Mouse (Mus musculus) layer of hippocampus, adult 2 months (tissue): Measurements from ENCODE around the gene Slc43a1. TPM values are rescaled to one million over a fixed set of nuclear protein-coding genes. Genes with fewer than 3 reads are reported as not detected.

Source experiments
- DNase-seq, 2 experiments: peaks; one replicate each; pipeline ENCODE4 v3.0.0; 2022; ENCODE audit warnings: low spot score in 2 of 2
- H3K27ac ChIP-seq: fragments of 200-600 bp; 2 replicates; pipeline ENCODE4 v1.8.1; 2022
- H3K4me3 ChIP-seq: fragments of 200-600 bp; 2 replicates; pipeline ENCODE4 v1.8.1; 2022; ENCODE audit warnings: mild to moderate bottlenecking
- CTCF ChIP-seq: fragments of 200-600 bp; conservative IDR thresholded peaks from 2 replicates; pipeline ENCODE4 v1.8.1; 2022; ENCODE audit warnings: antibody characterized with exemption, mild to moderate bottlenecking, moderate library complexity
- total RNA-seq, 2 experiments: library from RNA; stranded (reverse); gene quantifications; 2 replicates each; pipeline ENCODE4 v1.2.3; 2021

The Slc43a1 gene
- total RNA-seq, 2 experiments from 2014 or later: 0.27 to 0.79 TPM

DNA sequence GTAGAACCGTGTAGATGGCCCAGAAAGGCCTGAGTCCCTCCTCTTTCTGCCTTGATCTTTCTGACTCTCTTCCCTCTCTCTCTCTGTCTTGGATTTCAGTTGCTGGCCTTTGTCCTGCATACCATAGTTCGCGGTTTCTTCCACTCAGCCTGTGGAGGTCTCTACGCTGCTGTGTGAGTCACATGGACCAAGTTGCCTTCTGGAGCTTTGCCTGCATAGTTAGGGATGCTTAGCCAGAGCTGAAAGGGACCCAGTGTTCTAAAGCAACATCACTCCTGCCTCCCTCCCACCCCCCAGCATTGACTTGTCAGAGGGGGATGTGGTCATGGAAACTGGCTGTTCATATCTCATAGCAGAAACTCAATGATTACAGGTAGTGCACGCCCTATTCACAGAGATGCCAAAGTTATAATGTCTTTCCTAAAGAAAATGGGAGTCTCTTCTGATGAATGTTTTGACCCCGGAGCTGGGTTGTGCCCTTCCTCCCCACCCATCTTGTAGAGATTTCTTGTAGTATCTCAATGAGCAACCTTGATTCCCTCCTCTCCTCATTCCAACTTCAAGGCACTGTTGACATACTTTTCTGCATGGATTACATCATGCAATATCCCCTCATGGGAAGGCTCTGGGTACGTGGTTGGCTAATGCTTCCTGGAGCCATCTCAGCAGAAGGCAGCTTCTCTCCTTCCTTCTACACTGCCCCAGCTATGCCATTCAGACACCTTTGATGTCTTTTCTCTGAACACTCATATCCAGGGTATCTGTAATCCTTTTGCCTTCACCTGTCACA is 21.5 kb downstream of the Slc43a1 start:
- TF ChIP-seq CTCF: no peak
- DNase-seq: no peak
- Histone ChIP-seq H3K27ac (no peak overlapping the region), H3K4me3 (no peak overlapping the region)

DNA sequence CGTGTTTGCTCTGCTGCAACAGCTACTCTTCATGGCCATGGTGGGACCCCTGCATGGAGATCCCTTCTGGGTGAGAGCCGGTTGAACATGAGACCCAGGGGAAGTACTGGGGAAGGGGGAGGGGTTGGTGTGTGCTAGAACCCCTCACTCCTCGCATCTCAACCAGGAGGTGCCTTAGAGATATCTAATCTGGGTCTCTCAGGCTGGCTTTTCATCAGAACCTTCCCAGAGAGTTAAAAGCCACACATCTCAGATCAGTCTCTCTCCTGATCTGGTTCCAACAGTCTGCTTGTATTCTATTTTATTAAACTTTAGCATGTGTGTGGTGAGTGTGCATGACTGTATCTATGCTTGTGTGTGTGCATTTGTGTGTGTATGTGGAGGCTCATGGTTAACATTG is 22.8 kb downstream of the Slc43a1 start:
- TF ChIP-seq CTCF: no peak
- Histone ChIP-seq H3K4me3 (no peak overlapping the region), H3K27ac (no peak overlapping the region)
- no peak for DNase-seq

DNA sequence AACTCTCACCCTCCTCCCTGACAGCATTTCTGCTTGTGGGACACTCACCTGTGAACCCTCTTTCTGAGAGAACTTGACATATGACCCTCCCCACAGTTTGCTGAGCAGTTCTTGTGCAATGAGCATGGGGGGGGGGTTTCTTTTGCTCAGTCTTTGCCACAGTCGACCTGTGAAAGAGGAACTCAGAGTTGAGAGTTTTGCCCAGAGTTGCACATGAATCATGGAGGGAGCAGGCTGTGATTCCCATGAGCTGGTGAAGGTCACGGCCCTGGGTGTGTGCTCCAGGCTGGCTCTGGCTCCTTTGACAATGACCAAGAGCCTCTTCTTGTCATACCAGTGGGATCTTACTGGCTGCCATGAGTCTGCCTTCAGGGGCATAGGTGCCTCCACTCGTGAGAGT is 23.6 kb downstream of the Slc43a1 start:
- no peak for DNase-seq
- no peak for TF ChIP-seq CTCF
- no peak overlapping the region for H3K4me3 ChIP-seq
- no peak overlapping the region for H3K27ac ChIP-seq

DNA sequence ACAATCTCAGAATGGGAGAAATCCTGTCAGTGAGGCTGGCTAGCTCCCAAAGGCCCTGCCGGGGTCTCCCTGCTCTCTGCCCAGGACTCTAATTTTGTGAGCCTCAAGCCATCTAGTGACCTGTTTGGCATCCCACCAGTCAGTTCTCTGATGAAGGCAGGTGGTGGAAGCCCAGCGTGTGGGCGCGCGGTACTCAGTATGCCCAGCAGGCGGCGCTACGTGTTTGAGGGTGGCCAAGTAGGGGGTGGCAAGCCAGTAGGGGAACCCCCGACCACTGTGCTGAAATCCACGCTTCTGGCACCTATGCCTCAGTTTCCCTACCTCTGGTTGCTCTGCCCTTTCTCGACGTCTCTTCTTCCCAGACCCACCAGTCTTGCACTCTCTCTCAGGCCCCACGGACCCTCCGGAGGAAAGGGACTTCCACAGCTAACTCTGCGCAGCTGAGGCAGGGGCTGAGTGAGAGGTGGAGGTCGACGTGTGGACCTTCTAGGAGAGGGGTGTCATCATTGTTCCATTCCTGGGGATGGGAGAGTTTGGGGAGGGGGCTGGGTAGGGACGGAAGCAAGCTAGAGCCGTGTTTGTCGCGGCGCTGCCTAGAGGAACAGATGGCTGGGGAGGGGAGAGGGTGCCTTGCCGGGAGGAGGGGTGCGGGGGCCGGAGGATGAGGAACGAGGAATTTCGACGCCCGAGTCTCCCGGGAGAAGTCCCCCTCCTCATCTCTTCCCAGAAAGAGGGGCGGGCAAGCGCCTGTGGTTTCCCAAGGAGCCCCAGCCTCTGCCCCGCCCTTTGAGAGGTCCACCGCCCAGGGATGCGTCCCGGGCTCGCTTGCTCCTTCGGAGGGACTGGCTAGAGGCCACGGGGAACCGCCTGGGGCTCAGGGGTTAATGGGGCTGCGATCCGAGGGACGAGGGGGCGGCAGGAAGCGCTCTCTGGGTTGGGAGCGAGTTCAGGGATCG is 27.2 kb downstream of the Slc43a1 start:
- Histone ChIP-seq H3K27ac (peak overlapping the region; percentile 97), H3K4me3 (peak overlapping the region; percentile 57)
- TF ChIP-seq CTCF: peak; percentile 89
- peak; percentile 75 to 84 for DNase-seq

DNA sequence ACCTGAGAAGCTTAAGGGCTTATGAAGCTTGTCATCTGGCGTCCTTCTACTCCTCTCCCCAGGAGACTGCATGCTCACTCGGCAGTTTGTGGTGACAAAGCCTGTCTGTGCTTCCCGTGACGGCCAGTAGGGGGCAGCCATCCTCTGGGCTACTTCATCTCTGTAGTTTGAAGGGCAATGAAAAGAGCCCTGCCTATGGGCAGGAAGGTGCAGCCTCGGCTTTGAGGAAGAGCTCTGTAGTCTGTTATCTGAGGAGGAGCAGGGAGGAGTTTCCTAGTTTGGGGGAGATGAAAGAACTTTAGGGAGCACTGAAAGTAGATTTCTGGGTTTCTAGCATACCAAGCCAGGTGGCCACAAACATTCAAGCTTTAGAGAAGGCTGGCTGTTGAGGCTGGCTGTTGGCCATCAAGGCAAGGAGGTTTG is 29.9 kb downstream of the Slc43a1 start:
- peak overlapping the region; percentile 78 for H3K27ac ChIP-seq
- DNase-seq: peak; percentile 76 to 80
- TF ChIP-seq CTCF: peak; percentile 91
- H3K4me3 ChIP-seq: no peak overlapping the region

DNA sequence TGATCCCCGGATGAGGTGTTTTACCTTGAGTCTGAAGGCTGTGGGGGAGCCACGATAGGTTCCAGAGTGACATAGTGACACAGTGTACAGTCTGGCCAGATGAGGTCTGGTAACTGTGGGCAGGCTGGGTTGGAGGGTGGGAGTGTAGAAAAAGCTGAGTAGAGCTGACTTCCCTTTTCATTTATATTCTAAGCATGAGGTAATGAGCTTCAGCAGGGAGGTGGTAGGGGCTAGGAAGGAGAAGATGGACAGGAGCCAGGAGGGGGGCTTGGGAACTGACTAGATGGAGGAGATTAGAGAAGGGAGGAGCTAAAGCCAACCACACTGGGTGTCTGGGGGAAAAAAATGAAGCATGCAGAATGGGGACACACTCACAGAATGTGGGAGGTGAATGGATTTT is 30.3 kb downstream of the Slc43a1 start:
- DNase-seq: no peak
- TF ChIP-seq CTCF: no peak
- H3K4me3 ChIP-seq: no peak overlapping the region
- H3K27ac ChIP-seq: peak overlapping the region; percentile 78

DNA sequence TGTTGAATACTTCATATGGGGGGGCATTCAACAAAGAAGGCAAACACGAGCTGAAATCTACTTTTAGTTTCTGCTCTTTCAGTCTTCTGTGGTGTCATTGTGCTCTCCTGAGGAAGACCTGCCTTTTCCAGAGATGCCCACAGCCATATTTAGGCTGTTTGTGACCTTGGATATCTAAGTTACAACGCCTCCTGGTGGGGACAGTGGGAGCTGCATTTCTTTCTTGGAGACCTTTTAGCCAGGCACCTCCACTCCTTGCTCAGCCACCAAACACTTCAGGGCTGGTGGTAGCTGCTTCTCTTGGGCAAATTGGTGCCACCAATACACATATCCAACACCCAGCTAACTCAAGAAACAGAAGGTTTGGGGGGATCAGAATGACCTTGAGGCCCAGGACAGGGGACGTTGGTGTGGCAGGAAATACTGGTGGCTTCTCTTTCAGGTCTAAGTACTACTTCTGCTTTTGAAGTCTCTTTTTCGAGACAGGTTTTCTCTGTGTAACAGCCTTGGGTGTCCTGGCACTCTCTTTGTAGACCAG is 32.0 kb downstream of the Slc43a1 start:
- TF ChIP-seq CTCF: peak; percentile 58
- Histone ChIP-seq H3K27ac (peak overlapping the region; percentile 78), H3K4me3 (no peak overlapping the region)
- DNase-seq: no peak

DNA sequence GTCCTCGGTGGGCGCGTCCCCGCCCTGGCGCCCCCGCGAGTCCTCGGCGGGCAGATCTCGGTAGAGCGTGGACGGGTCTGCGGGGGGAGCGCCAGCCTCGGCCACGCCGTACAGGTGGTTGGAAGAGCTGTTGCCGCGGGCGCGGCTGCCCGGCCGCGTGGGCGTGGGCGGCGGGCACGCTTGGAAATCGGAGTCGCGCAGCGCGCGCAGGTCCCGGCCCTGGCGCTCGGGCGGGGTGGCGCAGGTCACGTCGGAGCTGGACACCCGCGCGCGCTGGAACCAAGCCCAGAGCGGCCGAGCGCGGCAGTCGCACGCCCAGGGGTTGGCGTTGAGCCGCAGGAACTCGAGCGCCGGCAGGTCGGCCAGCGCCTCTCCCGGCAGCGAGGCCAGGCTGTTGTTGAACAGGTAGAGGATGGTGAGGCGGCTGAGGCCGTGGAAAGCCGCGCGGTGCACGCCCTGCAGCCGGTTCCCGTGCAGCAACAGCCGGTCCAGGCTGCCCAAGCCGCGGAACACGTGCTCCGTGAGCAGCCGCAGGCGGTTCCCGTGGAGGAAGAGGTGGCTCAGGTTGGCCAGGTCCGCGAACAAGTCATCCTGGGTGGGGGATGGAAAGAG is 33.6 kb downstream of the Slc43a1 start:
- peak overlapping the region; percentile 78 for H3K27ac ChIP-seq
- no peak for TF ChIP-seq CTCF
- no peak for DNase-seq

DNA sequence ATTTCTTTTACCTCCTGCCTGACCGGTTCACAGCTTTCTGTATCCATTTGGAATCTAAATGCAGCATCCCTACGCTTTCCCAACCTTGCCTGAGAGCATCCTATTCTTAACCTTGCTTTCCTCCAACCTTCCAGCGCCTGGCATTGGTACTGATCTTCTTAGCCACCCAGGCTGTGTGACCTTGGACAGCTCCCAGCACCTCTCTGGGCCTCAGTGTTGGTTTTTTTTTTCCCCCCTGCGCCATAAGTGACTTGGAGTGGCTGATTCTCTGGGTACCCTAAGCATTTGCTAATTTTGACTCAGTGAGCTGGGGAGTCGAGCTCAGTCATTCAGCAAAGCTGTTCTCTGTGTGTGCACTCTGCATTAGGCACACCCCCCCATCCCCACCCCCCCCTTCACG is 37.2 kb downstream of the Slc43a1 start:
- H3K4me3 ChIP-seq: no peak overlapping the region
- peak overlapping the region; percentile 57 for H3K27ac ChIP-seq
- no peak for TF ChIP-seq CTCF
- DNase-seq: no peak

More for the DNA sequence above, 33.6 kb downstream of the Slc43a1 start:
- peak overlapping the region; percentile 22 for H3K4me3 ChIP-seq

DNA sequence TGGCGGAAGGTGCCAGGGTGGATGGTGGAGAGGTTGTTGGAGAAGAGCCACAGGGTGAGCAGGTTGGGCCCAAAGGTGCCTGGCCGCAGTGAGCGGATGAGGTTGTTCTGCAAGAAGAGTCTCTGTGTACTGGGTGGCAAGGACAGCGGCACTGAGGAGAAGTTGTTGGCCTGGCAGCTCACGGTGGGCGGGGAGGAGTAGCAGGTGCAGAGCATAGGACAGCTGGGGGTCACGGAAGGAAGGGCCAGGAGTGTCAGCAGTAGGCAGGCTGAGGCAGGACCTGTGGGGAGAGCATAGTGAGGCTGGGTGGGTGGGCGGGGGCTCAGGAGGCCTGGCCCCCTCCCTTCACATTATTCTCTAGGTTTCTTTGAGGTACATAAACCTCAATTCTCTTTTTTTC is 41.9 kb downstream of the Slc43a1 start:
- H3K4me3 ChIP-seq: peak overlapping the region; percentile 26; the same call in 1 of the 2 replicates
- DNase-seq: peak in 1 of 2 experiments; percentile 9
- peak overlapping the region; percentile 95 for H3K27ac ChIP-seq
- no peak for TF ChIP-seq CTCF

DNA sequence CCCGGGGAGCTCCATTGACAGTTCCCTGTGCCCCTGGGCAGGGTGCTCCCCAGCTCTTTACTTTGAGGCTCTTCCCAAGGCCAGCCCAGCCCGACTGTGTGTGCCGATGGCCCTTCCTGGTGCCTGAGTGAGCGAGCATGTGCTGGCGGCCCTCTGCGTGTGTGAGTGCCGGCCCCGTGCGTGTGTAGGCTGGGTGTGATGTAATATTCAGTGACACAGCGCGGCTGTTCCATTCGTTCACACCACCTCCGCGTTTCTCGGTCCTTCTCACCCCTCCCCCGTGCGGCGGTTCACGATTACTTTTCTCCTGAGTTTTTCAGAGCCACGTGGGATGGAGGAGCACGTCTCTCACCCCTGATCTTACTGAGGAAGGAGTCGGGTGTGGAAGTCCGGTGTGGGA is 44.0 kb downstream of the Slc43a1 start:
- peak; percentile 64 to 67 for DNase-seq
- no peak overlapping the region; the same call in 1 of the 2 replicates for H3K4me3 ChIP-seq
- TF ChIP-seq CTCF: no peak
- peak overlapping the region; percentile 95 for H3K27ac ChIP-seq

DNA sequence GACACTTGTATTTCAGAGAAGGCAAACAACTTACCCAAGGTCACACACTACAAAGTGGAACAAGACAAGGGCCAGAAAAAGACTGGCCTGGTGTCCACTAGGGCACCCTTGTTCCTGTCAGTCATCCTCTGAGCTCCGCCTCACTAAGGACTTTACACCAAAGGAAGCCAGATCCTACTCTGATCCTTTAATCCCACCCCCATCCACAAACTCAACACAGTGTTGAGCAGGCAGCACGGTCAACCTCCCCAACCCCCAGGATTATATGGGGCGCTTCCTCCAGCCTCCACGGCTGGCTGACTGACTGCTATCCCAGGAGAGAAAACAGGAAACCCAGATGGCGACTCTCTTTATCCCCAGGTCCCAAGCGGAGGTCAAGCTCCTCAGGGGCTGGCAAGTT is 44.4 kb downstream of the Slc43a1 start:
- no peak for DNase-seq
- H3K4me3 ChIP-seq: peak overlapping the region; percentile 31; the same call in 1 of the 2 replicates
- H3K27ac ChIP-seq: peak overlapping the region; percentile 95; the same call in 1 of the 2 replicates
- TF ChIP-seq CTCF: no peak
